Mouse (Mus musculus): ENCODE data around the gene Slc25a54. TPM values are rescaled to one million over a fixed set of nuclear protein-coding genes. Genes with fewer than 3 reads are reported as not detected.

The Slc25a54 gene
- polyA plus RNA-seq (2012; rRNA removed) = not detected in 2 replicates

- no peak for TF ChIP-seq POLR2A (IDR thresholded peaks at IDR 0.05; ENCODE audit: low read depth, low read length)
- no peak for TF ChIP-seq CTCF (IDR thresholded peaks at IDR 0.05; ENCODE audit: extremely low read depth, insufficient read length, insufficient replicate concordance, low read depth, low read length)
- Histone ChIP-seq H3K27ac (ENCODE audit: insufficient read depth, low read depth, low read length) (no peak within 1 kb of the TSS), H3K27me3 (ENCODE audit: control insufficient read depth, insufficient read depth, low read length) (no peaks in the 10 kb centered on the region), H3K4me1 (ENCODE audit: control insufficient read depth, insufficient read depth, insufficient read length, low read length) (no peaks in the 10 kb centered on the region), H3K36me3 (ENCODE audit: control insufficient read depth, insufficient read depth, low read length) (no peaks in the 10 kb centered on the region), H3K4me3 (ENCODE audit: low read depth, low read length) (no peak within 1 kb of the TSS)
- WGBS = 93% methylated on average over 17 of the region's 17 CpGs
Observed at GRCm38 (mm10) chr3:109080169-109080568, at the start of gene Slc25a54. Slc25a54 (plus strand) TSS chr3:109080469.

- Histone ChIP-seq H3K27me3 (ENCODE audit: control insufficient read depth, insufficient read depth, low read length) (no peaks in the 10 kb centered on the region; the same call in 1 of the 2 replicates), H3K27ac (ENCODE audit: insufficient read depth, low read depth, low read length) (peak overlapping the region; percentile 97), H3K4me3 (ENCODE audit: low read depth, low read length) (no peak overlapping the region), H3K36me3 (ENCODE audit: control insufficient read depth, insufficient read depth, low read length) (no peaks in the 10 kb centered on the region), H3K4me1 (ENCODE audit: control insufficient read depth, insufficient read depth, insufficient read length, low read length) (peaks cover 11% of the 10 kb centered on the region; the same call in 1 of the 2 replicates)
- WGBS = 15% methylated on average over 6 of the region's 6 CpGs
- TF ChIP-seq POLR2A (IDR thresholded peaks at IDR 0.05; ENCODE audit: low read depth, low read length) = peak; percentile 34; the same call in 1 of the 2 replicates
- TF ChIP-seq CTCF (IDR thresholded peaks at IDR 0.05; ENCODE audit: extremely low read depth, insufficient read length, insufficient replicate concordance, low read depth, low read length) = no peak
Observed at GRCm38 (mm10) chr3:109030817-109031216, 49.5 kb upstream of the Slc25a54 start.

- 40% methylated on average over 3 of the region's 3 CpGs for WGBS
- no peaks in the 10 kb centered on the region for H3K36me3 ChIP-seq (ENCODE audit: control insufficient read depth, insufficient read depth, low read length)
- no peaks in the 10 kb centered on the region for H3K27me3 ChIP-seq (ENCODE audit: control insufficient read depth, insufficient read depth, low read length)
- H3K27ac ChIP-seq (ENCODE audit: insufficient read depth, low read depth, low read length) = peak overlapping the region; percentile 97
- H3K4me3 ChIP-seq (ENCODE audit: low read depth, low read length) = no peak overlapping the region
- no peak for TF ChIP-seq POLR2A (IDR thresholded peaks at IDR 0.05; ENCODE audit: low read depth, low read length)
- TF ChIP-seq CTCF (IDR thresholded peaks at IDR 0.05; ENCODE audit: extremely low read depth, insufficient read length, insufficient replicate concordance, low read depth, low read length) = no peak
- H3K4me1 ChIP-seq (ENCODE audit: control insufficient read depth, insufficient read depth, insufficient read length, low read length) = peaks cover 11% of the 10 kb centered on the region; the same call in 1 of the 2 replicates
Observed at GRCm38 (mm10) chr3:109031626-109032025, 48.6 kb upstream of the Slc25a54 start.

GRCm38 (mm10) chr3:109032306-109032705 lies 48.0 kb upstream of the Slc25a54 start:
- WGBS = 77% methylated on average over 2 of the region's 2 CpGs
- H3K4me1 ChIP-seq (ENCODE audit: control insufficient read depth, insufficient read depth, insufficient read length, low read length) = peaks cover 11% of the 10 kb centered on the region; the same call in 1 of the 2 replicates
- TF ChIP-seq CTCF (IDR thresholded peaks at IDR 0.05; ENCODE audit: extremely low read depth, insufficient read length, insufficient replicate concordance, low read depth, low read length) (no peak), POLR2A (IDR thresholded peaks at IDR 0.05; ENCODE audit: low read depth, low read length) (no peak)
- H3K27ac ChIP-seq (ENCODE audit: insufficient read depth, low read depth, low read length) = no peak overlapping the region
- no peaks in the 10 kb centered on the region for H3K36me3 ChIP-seq (ENCODE audit: control insufficient read depth, insufficient read depth, low read length)
- H3K27me3 ChIP-seq (ENCODE audit: control insufficient read depth, insufficient read depth, low read length) = no peaks in the 10 kb centered on the region
- H3K4me3 ChIP-seq (ENCODE audit: low read depth, low read length) = no peak overlapping the region

- Histone ChIP-seq H3K4me1 (ENCODE audit: control insufficient read depth, insufficient read depth, insufficient read length, low read length) (peaks cover 11% of the 10 kb centered on the region; the same call in 1 of the 2 replicates), H3K4me3 (ENCODE audit: low read depth, low read length) (no peak overlapping the region), H3K27me3 (ENCODE audit: control insufficient read depth, insufficient read depth, low read length) (no peaks in the 10 kb centered on the region), H3K36me3 (ENCODE audit: control insufficient read depth, insufficient read depth, low read length) (no peaks in the 10 kb centered on the region), H3K27ac (ENCODE audit: insufficient read depth, low read depth, low read length) (no peak overlapping the region)
- WGBS = 28% methylated on average over 1 of the region's 1 CpGs
- TF ChIP-seq POLR2A (IDR thresholded peaks at IDR 0.05; ENCODE audit: low read depth, low read length) (no peak), CTCF (IDR thresholded peaks at IDR 0.05; ENCODE audit: extremely low read depth, insufficient read length, insufficient replicate concordance, low read depth, low read length) (no peak)
Observed at GRCm38 (mm10) chr3:109034411-109034810, 45.9 kb upstream of the Slc25a54 start.

- H3K36me3 ChIP-seq (ENCODE audit: control insufficient read depth, insufficient read depth, low read length) = no peaks in the 10 kb centered on the region
- H3K4me3 ChIP-seq (ENCODE audit: low read depth, low read length) = no peak overlapping the region
- no peak overlapping the region for H3K27ac ChIP-seq (ENCODE audit: insufficient read depth, low read depth, low read length)
- no peaks in the 10 kb centered on the region for H3K27me3 ChIP-seq (ENCODE audit: control insufficient read depth, insufficient read depth, low read length)
- 84% methylated on average over 4 of the region's 4 CpGs for WGBS
- H3K4me1 ChIP-seq (ENCODE audit: control insufficient read depth, insufficient read depth, insufficient read length, low read length) = no peaks in the 10 kb centered on the region
- no peak for TF ChIP-seq CTCF (IDR thresholded peaks at IDR 0.05; ENCODE audit: extremely low read depth, insufficient read length, insufficient replicate concordance, low read depth, low read length)
- TF ChIP-seq POLR2A (IDR thresholded peaks at IDR 0.05; ENCODE audit: low read depth, low read length) = no peak
Observed at GRCm38 (mm10) chr3:109040908-109041307, 39.4 kb upstream of the Slc25a54 start.

- Histone ChIP-seq H3K4me3 (ENCODE audit: low read depth, low read length) (no peak overlapping the region), H3K4me1 (ENCODE audit: control insufficient read depth, insufficient read depth, insufficient read length, low read length) (no peaks in the 10 kb centered on the region), H3K27me3 (ENCODE audit: control insufficient read depth, insufficient read depth, low read length) (no peaks in the 10 kb centered on the region), H3K36me3 (ENCODE audit: control insufficient read depth, insufficient read depth, low read length) (no peaks in the 10 kb centered on the region), H3K27ac (ENCODE audit: insufficient read depth, low read depth, low read length) (no peak overlapping the region)
- WGBS = 79% methylated on average over 7 of the region's 7 CpGs
- no peak for TF ChIP-seq POLR2A (IDR thresholded peaks at IDR 0.05; ENCODE audit: low read depth, low read length)
- TF ChIP-seq CTCF (IDR thresholded peaks at IDR 0.05; ENCODE audit: extremely low read depth, insufficient read length, insufficient replicate concordance, low read depth, low read length) = no peak
Observed at GRCm38 (mm10) chr3:109043395-109043794, 36.9 kb upstream of the Slc25a54 start.

Data from small intestine, adult 2 months (tissue).